Mouse (Mus musculus): ENCODE data around the gene Dusp15.

The Dusp15 gene

DNA sequence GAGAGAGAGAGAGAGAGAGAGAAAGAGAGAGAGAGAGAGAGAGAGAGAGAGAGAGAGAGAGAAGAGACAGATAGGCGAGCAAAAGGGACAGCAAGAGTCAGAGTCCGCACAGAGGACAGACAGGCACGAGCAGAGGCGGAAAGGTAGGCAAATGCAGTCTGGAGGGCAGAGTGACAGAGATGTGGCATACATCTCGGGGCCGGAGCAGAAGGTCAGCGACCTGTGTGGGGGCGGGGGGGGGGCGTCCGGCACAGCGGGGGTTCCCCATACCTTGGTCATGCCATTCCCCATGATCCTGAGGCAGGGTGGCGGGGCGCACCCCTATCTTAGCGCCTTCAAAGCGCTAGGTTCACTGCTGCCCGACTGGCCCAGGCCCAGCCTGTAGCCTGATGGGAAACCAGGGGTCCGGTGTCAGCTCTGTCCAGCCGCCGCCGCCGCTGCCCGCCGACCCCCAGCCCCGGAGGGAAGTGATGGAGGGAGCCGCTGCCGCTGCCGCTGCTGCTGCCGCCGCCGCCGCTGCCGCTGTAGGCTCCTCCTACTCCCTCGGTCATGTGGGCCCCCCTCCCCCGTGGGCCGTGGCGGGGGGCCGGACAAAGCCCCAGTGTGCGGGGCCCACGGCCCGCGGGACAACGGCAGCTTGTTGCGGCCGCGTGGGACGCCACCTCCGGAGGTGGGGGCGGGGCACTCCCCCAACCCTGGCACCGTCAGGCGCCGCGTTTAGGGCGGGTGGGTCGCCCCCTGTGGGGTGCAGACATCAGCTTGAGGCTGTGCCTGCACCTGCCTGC, at the start of gene Dusp15:
Gene Dusp15, minus strand, starts transcription at position 634 of the 785 bp plus-strand sequence.
- no peak for DNase-seq (ENCODE audit: low spot score)

DNA sequence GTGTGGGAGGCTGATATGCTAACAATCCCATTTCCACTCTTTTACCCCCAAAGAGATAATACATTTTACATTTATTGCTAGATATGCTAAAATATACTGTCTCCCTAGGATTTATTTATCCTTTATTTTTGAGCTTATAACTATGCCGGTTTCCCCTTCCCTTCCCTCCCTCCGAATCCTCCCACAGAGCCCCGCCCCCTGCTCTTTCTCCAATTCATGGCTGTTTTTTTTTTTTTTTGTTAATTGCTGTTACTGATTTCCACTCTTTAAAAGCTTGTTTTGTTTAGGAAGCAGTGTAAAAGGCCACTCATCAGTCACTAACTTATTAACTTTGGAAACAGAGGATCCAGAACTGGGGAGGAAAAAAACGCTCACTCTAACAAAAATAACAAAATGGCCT, 45.5 kb upstream of the Dusp15 start:
- DNase-seq (ENCODE audit: low spot score), result no peak

DNA sequence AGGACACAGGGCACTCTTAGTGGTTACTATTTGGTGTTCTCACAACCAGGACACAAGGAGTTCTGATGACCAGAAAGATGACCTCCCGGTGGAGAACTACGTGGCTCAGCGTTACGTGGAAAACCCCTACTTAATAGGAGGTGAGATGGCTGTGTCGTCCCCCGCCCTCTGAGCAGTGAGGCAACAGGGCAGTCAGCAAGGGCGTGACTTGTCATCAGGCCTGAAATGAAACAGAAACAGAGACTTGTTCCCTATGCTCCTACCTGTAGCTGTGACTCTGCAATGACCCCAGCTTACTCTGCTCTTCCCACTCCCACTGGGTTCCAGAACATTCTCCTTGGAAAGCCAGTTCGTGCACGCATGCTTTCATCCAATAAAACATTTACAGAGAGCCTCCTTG, 40.0 kb upstream of the Dusp15 start:
- no peak for DNase-seq (ENCODE audit: low spot score)

DNA sequence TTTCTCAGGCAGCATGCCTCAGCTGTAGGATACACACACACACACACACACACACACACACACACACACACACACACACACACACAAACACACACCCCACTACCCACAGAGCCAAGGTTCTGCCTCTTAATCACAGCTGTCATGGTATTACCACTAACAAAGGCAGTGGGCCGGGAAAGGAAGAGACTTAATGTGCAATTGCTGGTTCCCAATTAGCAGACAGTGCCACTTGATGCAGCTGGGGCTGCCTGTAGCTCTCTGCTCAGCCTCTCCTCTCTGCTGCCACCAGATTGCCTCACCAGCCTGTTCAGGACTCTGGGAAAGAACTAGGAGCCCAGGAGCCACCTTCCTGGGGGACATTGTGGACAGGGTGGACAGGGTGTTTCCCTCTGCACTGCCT, 34.1 kb upstream of the Dusp15 start:
- no peak for DNase-seq (ENCODE audit: low spot score)

DNA sequence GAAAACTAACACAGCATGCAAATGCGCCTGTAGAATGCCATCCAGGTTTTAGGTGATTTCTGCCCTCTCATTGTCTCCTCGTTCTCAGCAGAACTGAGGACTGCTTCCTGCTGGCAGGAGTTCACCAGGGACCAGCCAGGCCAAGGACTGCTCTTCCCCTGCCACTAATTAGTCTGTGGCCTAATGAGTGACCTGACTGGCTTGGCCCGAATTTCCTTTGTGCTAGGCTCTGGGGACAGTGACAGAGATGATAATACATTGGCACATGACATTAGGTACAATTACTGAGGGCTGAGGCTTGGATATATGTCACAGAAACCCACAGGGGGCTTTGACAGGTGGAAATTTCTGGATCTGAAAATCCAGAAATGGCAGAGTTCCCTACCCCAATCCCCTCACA, 25.5 kb upstream of the Dusp15 start:
- no peak for DNase-seq (ENCODE audit: low spot score)

DNA sequence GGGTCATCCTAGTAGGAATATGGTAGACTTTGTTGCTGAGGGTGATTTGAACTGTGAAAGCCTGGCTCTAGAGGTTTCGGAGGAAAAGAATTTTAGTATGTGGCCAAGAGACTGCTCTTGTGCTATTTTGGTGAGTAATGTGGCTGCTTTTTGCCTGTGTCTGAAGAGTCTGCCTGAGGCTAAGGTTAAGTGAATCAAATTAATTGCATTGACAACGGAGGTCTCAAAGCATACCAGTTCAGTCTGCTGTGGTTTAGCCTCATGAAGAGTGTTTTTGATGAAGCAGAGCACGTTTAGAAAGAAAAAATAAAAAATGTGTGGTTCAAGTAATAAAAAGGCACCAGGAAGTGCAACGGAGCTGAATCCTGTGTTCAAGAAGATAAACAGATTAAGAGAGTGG, 14.1 kb upstream of the Dusp15 start:
- no peak for DNase-seq (ENCODE audit: low spot score)

DNA sequence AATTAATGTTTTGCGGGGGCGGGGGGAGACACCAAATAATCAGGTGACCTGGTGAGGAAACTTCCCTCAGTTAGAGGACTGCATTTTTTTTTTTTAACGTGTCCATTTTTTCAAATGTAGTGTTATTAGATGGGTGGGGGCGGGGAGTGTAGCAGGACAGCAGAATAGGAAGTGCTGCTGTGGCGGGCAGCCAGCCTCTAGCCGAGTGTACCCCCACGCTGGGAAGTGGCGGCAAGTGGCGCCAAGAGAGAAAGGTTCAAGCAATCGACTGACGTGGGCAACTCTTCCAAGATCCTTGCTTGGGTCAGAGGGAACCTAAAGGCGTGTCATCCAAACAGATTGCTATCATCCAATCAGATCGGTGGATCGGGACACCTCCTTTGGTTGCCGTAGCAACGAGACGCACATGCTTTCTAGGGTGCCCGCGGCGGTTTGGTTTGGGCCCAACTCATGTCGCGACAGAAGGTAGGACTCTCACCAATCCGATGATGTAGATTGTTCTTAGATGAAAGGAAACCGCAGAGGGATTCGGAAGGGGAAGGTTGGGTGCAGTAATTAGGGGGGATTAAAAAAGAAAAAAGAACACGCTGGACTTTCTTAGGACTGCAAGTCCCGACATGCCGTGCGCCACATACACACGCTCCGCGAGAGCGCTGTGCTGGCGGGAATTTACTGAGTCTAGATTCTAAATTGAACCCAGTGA, 10.7 kb upstream of the Dusp15 start, which contains the start of gene Ttll9:
Gene Ttll9, plus strand, starts transcription at position 395 of the 703 bp plus-strand sequence.
- DNase-seq (ENCODE audit: low spot score), result peak; percentile 54

DNA sequence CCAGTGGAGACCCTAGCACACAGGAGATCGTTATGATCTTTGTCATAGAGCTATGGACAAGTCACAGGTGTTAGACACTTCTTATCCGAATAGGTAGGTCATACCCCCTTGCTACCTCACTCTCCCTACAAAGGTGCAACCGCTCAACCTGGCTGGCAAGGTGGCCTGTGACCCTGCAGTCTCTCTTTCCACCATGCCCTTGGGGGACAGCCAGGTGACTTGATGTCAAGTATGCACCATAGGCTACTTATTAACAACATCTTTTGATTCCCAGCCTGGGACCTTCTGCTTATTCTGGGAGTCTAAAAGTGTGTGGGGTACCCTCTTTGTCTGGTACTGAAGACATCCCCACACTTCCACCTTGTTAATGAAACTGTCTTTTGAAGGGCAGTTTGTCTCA, 6.6 kb upstream of the Dusp15 start:
- DNase-seq (ENCODE audit: low spot score), result no peak

DNA sequence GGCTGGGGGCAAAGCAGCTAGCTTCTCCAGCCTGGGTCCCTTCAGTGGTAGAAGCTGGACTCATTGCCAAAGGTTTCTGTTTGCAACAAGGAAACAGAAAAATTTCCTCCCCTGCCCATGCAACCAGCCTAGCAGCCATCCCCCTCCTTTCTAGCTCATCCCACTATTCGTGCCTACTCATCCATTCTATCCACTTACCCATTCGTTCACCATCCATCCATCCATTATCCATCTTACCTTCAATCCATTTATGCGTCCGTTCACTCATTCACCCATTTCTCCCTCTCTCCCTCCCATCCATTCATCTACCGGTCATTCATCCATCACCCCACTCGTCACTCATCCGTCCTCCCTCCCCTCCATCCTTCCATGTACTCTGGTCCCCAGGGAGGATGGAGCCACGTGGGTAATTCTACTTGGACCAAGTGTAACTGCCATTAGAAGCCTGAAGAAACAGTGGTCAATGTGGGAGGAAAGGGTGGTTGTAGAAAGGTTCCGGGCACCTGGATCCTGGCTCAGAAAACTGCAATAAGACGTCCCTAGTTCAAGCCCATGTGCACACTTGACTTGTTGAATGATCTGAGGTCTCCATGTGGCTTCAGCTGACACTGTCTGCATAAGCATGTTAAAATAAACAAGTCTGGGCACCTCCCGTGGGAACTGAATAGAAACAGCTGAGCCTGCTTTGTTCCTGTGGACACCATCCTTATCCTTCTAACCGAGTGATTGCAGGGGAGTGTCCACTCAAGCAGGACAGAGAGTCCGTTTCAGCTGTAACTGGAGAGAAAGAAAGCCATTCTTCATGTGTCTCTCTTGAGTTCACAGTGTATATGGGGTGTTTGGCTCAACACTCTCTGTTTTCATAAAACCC, 587 bp upstream of the Dusp15 start:
- DNase-seq (ENCODE audit: low spot score), result no peak

DNA sequence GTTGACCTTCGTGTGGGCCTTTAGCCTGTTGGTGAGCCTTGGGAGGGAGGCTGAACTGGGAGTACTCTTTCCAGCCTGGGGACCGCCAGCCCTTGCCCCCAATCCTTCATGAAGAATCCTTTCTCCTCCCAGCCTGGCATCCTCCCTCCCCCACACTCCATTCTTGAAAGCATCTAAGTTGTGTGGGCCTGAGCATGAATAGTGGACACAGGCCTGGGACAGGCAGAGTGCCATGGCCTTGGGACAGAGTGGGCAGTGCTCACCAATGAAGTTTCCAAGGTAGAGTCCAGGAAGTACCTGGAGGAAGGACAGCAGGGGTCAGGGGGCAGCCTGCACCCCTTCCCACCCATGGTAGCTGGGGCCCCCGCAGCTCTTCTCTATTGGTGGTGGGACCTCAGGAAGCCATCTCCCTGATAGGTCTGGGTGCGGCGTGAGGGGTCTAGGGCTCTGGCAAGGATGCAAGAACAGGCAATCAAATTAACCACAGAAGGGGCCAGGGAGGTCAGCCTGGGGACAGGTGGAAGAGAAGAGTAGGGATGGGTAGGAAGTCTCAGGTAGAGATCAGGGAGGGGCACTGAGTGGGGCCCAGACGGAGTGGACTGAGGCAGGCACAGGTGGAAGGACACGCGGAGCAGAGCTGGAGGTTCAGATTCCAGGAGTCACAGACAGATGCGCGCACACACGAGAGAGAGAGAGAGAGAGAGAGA, 987 bp downstream of the Dusp15 start:
- no peak for DNase-seq (ENCODE audit: low spot score)

DNA sequence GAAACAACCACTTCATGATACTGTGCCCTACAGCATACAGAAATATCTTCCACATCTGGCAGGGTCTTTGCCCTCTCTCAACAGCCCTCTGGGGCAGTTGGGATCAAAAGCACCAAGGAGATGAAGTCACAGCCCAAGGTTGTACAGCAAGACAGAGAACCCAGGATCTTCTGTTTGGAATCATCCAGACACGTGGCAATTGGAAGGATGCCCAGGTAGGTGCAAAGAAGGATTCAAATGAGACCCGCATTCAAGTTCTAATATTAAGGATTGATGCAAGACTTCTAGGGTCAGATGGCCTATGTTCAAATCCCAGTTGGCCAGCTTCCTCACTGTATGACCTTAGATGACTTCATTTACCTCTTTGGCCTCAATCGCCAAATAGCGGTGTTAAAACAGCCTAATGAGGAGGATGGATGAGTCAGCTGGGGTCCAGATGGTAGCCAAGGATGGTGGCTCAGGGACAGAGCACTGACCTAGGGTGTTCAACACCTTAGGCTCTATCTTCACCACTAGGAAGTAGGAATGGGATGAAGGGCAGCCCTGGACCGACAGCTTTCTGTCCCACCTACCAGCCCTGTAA, 3.0 kb downstream of the Dusp15 start:
- no peak for DNase-seq (ENCODE audit: low spot score)

DNA sequence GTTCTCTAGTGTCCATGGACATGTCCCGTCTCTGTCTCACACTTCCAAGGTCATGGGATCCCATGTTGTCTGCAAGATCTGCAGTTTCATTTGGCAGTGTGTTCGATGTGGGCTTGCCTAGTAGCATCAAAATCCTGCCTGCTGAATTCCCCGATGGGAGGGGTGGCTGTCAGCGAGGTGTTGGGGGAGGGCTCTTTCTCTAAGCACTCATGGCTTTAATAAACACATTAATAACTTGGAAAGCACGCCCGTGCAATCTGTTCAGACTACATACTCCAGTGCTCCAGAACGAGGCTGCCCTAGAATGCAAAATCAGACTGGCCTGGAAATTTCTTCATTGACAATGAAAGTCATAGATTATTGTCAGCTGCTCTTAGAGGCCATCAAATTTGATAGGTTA, 4.4 kb downstream of the Dusp15 start:
- DNase-seq (ENCODE audit: low spot score), result no peak

DNA sequence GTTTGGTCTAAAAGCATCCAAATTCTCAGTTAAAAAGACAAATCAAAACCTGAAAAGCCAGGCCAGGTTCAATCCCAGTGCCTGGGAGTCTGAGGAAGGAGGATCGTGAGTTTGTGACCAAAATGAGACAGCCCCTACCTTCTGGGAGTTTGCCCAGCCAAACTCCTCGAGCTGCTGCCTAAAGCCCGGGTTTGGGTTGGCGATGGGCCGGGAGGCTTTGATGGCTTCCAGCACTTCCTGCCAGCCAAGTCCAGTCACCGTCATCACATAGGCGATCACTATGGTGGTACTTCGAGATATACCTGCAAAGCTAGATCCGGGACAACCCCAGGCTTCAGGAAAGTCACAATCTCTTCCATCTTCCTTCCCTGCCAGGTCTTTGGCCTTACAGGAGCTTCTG, 7.5 kb downstream of the Dusp15 start:
- DNase-seq (ENCODE audit: low spot score), result no peak

DNA sequence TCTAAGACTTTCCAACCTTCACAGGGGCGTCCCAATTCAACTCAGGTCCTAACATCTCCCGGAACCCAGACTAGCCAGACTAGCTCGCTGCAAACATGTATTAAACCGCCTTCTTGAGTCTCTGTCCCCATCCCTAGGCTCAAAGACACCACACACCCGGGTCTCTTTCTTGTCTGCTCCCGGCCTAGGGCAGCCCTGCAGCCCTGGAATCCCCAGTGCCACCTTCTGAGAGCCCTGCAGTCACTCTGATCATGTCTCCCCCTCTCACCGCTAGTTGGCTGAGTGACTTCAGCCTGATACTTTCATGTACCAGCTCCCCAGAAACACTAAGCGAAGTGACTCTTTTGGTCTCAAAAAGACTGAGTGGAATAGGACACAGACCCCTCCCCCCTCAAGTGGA, 7.9 kb downstream of the Dusp15 start:
- DNase-seq (ENCODE audit: low spot score), result no peak

DNA sequence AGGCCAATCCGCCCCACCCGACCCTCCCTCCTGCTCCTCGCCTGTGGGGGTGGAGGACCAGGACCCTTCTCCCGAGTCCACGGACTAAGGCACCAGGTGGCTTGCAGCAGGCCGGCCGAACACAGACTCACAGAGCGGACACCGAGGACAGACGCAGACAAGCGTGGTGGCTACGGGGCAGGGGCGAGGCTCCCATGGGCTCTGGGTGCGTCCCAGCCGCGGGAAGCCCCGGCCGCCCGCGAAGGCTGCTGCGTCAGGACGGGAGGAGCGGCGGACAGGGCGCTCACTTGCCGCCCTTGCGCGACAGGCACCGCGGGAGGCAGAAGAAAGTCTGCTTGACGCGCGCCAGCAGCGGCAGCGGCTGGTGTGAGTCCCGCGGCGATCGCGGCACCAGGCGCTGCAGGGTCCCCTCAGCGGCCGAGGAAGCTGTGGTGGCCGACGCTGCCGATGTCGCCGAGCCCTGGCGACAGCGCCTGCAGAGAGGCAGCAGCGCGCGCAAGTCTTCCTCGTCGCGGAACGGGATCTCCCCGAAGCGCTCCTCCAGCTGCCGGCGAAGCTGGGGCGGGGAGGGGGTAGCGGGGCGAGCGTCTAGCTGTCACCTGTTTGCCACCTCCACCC, 8.5 kb downstream of the Dusp15 start:
- DNase-seq (ENCODE audit: low spot score), result no peak

DNA sequence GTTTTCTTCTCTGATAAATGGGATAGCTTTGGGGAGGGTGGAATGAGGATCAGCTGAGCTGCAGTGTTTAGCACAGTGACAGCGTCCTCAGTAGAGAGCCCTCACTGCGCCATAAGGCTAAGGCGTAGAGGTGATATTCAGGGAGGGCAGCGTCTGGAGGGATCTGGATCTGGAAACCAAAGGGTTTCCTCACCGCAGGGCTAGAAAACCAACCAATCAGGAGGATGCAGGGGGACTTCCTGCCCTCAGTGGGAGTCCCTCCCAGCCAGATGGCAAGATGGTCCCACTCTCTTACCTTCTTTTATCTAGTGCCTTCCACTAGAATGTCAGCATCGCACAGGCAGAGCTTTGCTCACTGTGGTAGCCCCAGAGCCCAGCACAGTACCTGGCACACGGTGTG, 9.7 kb downstream of the Dusp15 start:
- DNase-seq (ENCODE audit: low spot score), result no peak

DNA sequence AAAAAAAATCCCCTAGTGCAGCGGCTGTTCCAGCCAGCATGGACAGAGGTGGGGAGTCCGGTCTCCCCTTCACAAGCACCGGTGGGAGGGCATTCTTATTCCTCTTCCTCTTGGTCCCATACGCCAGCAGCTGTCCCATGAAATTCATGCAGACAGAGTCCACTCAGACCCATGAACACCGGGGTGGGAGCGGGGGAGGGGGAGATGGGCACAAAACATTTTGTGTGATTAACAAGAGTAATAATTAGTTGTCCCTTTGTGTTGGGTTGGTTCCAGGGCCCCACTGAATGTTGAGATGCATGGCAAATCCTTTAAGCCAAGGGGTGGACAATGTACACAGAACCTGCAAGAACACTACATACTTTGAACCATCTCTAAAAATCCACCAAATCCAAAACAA, 10.4 kb downstream of the Dusp15 start:
- no peak for DNase-seq (ENCODE audit: low spot score)

DNA sequence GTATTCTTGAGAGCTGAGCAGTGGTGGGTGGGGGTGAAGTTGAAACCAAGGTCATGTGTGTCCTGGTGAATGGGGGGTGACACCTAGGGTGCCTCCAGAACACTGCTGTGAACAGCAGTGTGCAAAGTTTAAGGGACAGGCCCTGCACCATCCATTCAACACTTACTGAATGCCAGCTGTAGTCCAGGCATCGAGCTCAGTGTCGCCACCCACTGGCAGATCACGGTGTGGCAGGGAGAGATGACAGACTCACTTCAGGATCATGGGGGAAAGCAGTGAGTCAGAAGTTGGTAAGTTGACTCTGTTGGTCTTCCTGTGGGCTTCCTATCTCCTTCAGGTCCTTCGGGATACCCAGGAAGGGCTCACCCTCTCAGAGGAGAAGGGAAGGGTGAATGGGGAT, 11.7 kb downstream of the Dusp15 start:
- no peak for DNase-seq (ENCODE audit: low spot score)

DNA sequence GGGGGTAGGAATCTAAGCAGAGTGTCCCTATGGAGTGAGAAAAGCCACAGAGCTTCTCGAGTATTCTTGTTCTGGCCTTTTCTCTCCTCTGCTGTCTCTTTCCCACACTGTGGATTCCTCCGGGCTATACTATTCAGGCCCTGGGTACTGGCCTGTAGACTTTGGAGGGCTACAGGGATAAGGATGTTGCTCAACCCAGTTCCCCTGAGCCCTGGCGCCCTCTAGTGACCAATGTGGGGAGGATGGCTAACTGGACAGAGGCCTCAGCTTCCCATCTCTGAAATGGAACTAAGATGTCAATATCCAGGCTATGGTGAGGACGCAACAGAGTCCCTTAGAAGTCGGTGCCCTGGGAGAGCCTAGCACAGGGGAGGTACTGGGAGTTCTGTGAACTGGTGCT, 17.9 kb downstream of the Dusp15 start:
- peak; percentile 61 for DNase-seq (ENCODE audit: low spot score)

DNA sequence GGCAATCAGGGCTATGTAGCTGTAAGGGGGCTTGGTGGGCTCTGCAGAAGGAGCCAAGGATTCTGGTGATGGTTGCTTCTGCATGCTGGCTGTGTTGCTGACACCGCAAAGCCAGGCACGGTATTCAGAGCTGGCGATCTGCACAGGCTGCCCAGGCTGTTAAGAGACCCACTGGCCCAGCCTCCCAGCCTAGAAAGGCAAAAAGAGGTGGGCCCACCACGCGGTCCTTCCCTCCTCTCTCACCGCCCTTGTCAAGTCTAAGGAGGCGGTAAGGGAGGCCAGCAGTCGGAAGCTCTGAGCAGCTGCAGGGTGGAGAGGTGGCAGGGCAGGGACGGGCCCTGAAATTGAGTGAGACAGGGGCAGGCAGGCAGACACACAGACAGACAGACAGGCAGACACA, 18.4 kb downstream of the Dusp15 start, which contains the start of gene Foxs1:
Gene Foxs1, minus strand, starts transcription at position 161 of the 400 bp plus-strand sequence.
- DNase-seq (ENCODE audit: low spot score), result no peak
